Mouse (Mus musculus): ENCODE measurements around the gene Rhof.

Rhof gene

GRCm38 (mm10) chr5:123120624-123121215 lies 11.8 kb downstream of the Rhof start:
- in situ Hi-C loops (cut with MboI; ENCODE audit: unreplicated experiment in 2 of 2), result no loop called here

- in situ Hi-C loops (cut with MboI; ENCODE audit: unreplicated experiment in 2 of 2), result no loop called here
Observed at GRCm38 (mm10) chr5:123118826-123119225, 13.7 kb downstream of the Rhof start.

- in situ Hi-C loops (cut with MboI; ENCODE audit: unreplicated experiment in 2 of 2), result no loop called here
Observed at GRCm38 (mm10) chr5:123117773-123118172, 14.7 kb downstream of the Rhof start.

GRCm38 (mm10) chr5:123117257-123117656 lies 15.2 kb downstream of the Rhof start:
- in situ Hi-C loops (cut with MboI; ENCODE audit: unreplicated experiment in 2 of 2), result no loop called here

- in situ Hi-C loops (cut with MboI; ENCODE audit: unreplicated experiment in 2 of 2), result no loop called here
Observed at GRCm38 (mm10) chr5:123116080-123116479, 16.4 kb downstream of the Rhof start.

DNA sequence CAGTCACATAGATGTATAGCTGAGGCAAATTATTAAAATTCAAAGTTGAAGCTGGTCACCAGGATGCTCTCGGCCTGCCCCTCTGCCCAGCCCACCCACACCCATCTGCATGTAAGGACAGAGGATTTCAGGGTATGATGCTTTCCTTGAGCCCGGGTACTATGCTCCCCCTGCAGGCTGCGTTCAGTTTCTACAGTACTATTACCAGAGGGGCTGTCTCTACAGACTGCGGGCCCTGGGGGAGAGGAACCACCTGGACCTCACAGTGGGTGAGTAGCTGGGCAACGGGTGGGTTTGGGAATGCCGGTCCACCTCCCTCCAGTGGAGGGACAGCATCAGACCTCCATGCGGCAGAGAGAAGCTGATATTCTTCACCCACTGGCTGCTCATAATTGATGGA lies 17.6 kb downstream of the Rhof start:
- in situ Hi-C loops (cut with MboI; ENCODE audit: unreplicated experiment in 2 of 2), result loop anchor here (5.0 kb wide), 2 partner anchors 38 to 53 kb away; no protein-coding TSS in a partner anchor

DNA sequence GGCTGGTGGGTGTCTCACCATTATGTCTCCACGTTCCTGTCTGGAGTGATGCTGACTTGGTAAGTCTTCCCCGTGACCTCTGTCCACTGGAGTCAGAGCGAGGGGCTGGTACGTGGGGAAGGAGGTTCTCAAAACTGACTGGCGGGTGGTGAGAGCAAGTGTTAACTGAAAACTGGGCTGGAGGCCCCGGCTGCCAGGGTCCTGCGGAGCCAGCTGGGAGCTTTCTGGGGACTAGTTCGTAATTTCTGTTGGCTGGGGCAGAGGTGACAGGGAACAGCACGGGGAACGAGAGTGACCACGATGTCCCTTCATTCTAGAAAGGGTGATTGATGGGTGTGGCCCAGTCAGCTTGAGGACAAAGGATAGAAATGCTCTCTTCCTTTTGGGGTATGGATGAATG lies 18.4 kb downstream of the Rhof start:
- in situ Hi-C loops (cut with MboI; ENCODE audit: unreplicated experiment in 2 of 2), result loop anchor here (5.0 kb wide), 2 partner anchors 37 to 52 kb away; no protein-coding TSS in a partner anchor

DNA sequence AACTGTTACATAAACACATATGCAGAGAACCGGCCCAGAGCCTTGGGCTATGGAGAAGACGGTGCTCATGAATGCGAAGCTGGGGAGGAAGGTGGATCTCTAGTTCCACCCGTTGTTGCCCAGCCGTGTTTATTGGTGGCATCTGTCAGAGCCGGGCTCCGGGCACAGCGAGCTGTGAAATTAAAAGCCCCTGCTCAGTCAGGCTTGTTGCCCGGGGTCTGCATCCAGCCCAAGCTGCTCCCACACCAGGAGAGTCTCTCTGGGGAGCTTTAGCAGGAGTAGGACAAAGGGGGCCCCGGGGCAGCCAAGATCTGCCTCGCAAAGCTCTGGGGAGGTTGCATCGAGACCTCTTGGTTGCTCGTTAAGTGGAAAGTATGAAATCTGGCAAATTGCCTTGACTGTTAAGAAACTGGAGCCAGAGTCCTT lies 22.2 kb downstream of the Rhof start:
- in situ Hi-C loops (cut with MboI; ENCODE audit: unreplicated experiment in 2 of 2), result loop anchor here (5.0 kb wide), 2 partner anchors 33 to 48 kb away; no protein-coding TSS in a partner anchor

GRCm38 (mm10) chr5:123109452-123110203 lies 22.9 kb downstream of the Rhof start:
- in situ Hi-C loops (cut with MboI; ENCODE audit: unreplicated experiment in 2 of 2), result loop anchor here (5.0 kb wide), 2 partner anchors 32 to 47 kb away; no protein-coding TSS in a partner anchor

GRCm38 (mm10) chr5:123104769-123105168 lies 27.7 kb downstream of the Rhof start:
- in situ Hi-C loops (cut with MboI; ENCODE audit: unreplicated experiment in 2 of 2), result no loop called here

DNA sequence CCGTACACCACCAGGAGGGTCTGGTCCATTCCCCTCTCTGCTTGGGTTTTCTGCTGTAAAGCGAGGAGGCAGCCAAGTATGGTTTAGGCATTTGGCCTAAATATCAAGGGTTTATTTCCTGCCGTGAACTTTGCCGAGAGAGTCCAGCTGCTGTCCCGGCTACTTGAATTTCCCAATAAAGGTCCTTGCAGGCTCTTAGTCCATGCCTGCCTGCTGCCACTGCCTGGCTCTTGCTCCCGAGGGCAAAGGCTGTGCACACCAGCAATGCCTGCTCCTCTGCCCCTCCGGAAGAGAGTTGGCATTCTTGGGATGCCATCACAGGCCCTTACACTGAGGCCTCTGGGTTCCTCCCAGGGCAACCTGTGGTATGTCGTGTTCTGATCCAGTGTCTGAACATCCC lies 28.9 kb downstream of the Rhof start:
- in situ Hi-C loops (cut with MboI; ENCODE audit: unreplicated experiment in 2 of 2), result no loop called here

- in situ Hi-C loops (cut with MboI; ENCODE audit: unreplicated experiment in 2 of 2), result no loop called here
Observed at GRCm38 (mm10) chr5:123102376-123102775, 30.1 kb downstream of the Rhof start.

- in situ Hi-C loops (cut with MboI; ENCODE audit: unreplicated experiment in 2 of 2), result loop anchor here in 1 of 2 experiments (25.0 kb wide), 1 partner anchor 489 kb away; no protein-coding TSS in a partner anchor
Observed at GRCm38 (mm10) chr5:123098487-123098886, 34.0 kb downstream of the Rhof start.

DNA sequence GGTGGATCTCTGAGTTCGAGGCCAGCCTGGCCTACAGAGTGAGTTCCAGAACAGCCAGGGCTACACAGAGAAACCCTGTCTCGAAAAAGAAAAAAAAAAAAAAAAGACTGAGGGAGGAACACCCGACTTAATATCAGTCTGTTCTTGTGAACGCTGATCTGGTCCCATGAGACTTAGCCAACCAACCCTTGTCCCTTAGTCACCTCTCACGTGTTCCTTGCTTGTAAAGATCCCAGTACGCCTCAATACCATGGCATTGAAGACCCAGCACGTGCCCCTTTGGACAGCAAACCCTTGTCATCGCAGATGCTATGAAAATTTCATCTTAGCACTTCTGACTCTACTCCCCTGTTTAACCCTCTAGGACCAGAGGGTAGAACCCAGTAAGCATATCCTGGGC lies 36.2 kb downstream of the Rhof start:
- in situ Hi-C loops (cut with MboI; ENCODE audit: unreplicated experiment in 2 of 2), result loop anchor here in 1 of 2 experiments (25.0 kb wide), 1 partner anchor 491 kb away; no protein-coding TSS in a partner anchor

DNA sequence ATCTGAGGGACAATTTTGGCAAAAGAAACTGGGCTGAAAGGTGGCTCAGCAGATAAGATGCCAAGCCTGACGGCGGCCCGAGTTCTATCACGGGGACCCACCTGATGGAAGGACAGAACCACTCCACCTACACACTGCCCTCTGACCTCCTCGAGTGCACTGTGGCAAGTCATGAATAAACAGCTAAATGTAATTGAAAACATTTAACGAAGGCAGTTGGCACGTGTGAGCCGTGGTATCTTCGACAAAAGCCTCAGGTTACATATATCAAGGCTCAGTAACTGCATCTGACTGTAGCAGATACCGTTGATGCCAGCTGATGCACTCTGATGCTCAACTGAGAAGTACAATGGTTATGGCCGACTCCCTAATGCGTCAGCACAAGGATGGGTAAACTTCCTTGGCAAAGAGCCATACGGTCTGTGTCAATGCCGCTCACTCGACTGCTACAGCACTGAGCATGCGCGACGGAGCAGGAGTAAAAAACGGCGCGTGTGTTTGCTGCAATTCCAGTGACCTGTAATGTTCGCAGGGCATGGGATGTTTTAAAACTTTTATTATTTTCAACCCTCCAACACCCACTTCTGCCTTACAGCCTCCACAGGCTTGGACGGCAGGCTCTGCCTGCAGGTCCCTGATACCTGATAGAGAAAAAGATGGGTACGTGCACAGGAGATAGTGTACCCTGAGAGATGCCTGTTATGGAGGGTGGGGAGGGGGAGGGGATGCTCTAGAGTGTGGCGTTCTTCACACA lies 38.1 kb downstream of the Rhof start:
- in situ Hi-C loops (cut with MboI; ENCODE audit: unreplicated experiment in 2 of 2), result loop anchor here in 1 of 2 experiments (25.0 kb wide), 1 partner anchor 493 kb away; no protein-coding TSS in a partner anchor

GRCm38 (mm10) chr5:123093077-123093633 lies 39.3 kb downstream of the Rhof start:
- in situ Hi-C loops (cut with MboI; ENCODE audit: unreplicated experiment in 2 of 2), result loop anchor here in 1 of 2 experiments (25.0 kb wide), 1 partner anchor 494 kb away; no protein-coding TSS in a partner anchor

GRCm38 (mm10) chr5:123090560-123091306 lies 41.8 kb downstream of the Rhof start:
- in situ Hi-C loops (cut with MboI; ENCODE audit: unreplicated experiment in 2 of 2), result loop anchor here in 1 of 2 experiments (25.0 kb wide), 1 partner anchor 497 kb away; no protein-coding TSS in a partner anchor

- in situ Hi-C loops (cut with MboI; ENCODE audit: unreplicated experiment in 2 of 2), result loop anchor here in 1 of 2 experiments (25.0 kb wide), 1 partner anchor 499 kb away; no protein-coding TSS in a partner anchor
Observed at GRCm38 (mm10) chr5:123088784-123089183, 43.7 kb downstream of the Rhof start.

DNA sequence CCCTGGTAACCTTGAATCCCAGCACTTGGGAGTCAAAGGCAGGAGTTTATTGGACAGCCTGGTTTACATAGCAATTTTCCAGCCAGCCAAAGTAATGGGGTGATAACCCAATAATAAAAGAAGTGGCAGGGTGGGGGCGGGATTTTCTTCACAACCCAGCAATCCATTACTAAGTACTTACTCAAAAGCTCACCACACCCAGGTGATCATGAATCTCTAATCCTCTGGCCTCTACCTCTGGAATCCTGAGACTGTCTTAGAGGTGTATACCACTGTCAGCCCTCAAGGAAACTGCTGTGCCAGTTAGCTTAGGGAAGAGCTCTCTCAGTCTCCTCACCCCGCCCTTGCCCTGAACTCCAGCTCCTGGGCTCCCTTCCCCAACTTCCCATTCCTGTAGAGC lies 46.0 kb downstream of the Rhof start:
- in situ Hi-C loops (cut with MboI; ENCODE audit: unreplicated experiment in 2 of 2), result loop anchor here in 1 of 2 experiments (25.0 kb wide), 1 partner anchor 501 kb away; no protein-coding TSS in a partner anchor

Measured in v-Abl transformed pro-B cells (cell line).